Mouse (Mus musculus): ENCODE data around the gene Coq3. TPM values are rescaled to one million over a fixed set of nuclear protein-coding genes. Genes with fewer than 3 reads are reported as not detected.

Gene Coq3
- polyA plus RNA-seq, 1 experiment from 2014 or later, result 7.3 TPM

- DNase-seq (ENCODE audit: low read depth, low spot score), result no peak
- ChIA-PET POLR2A (interaction anchor here (0.6 kb wide), 1 partner anchor 19 kb away, joined by 3 read pairs; no protein-coding TSS in a partner anchor), CTCF (interaction anchor here (1.3 to 4.6 kb wide), 3 partner anchors 19 to 26 kb away, joined by 3 to 21 read pairs (median 4); no protein-coding TSS in a partner anchor)
- no peaks in the 10 kb centered on the region for H3K27me3 ChIP-seq
- no peak for TF ChIP-seq CTCF (IDR thresholded peaks at IDR 0.05)
- peak; percentile 52 for ATAC-seq
- in situ Hi-C loops (cut with MboI; ENCODE audit: low pct_unique_long_range_greater_than_20kb), result loop anchor here (5.0 kb wide), 1 partner anchor 50 kb away; no protein-coding TSS in a partner anchor
These were observed 52.5 kb downstream of the Coq3 start for GRCm38 (mm10) chr4:21931772-21932630.

GRCm38 (mm10) chr4:21935378-21935777 lies 55.9 kb downstream of the Coq3 start:
- in situ Hi-C loops (cut with MboI; ENCODE audit: low pct_unique_long_range_greater_than_20kb), result no loop called here
- no peak for DNase-seq (ENCODE audit: low read depth, low spot score)
- TF ChIP-seq CTCF (IDR thresholded peaks at IDR 0.05), result no peak
- ChIA-PET POLR2A (no interaction called here), CTCF (no interaction called here)
- no peaks in the 10 kb centered on the region for H3K27me3 ChIP-seq
- no peak for ATAC-seq

GRCm38 (mm10) chr4:21936424-21936823 lies 57.0 kb downstream of the Coq3 start:
- CTCF ChIA-PET, result no interaction called here
- DNase-seq (ENCODE audit: low read depth, low spot score) (no peak), ATAC-seq (no peak)
- POLR2A ChIA-PET, result no interaction called here
- in situ Hi-C loops (cut with MboI; ENCODE audit: low pct_unique_long_range_greater_than_20kb), result no loop called here
- no peaks in the 10 kb centered on the region for H3K27me3 ChIP-seq
- no peak for TF ChIP-seq CTCF (IDR thresholded peaks at IDR 0.05)

- ATAC-seq (no peak), DNase-seq (ENCODE audit: low read depth, low spot score) (no peak)
- ChIA-PET POLR2A (no interaction called here), CTCF (no interaction called here)
- no peaks in the 10 kb centered on the region for H3K27me3 ChIP-seq
- in situ Hi-C loops (cut with MboI; ENCODE audit: low pct_unique_long_range_greater_than_20kb), result no loop called here
- no peak for TF ChIP-seq CTCF (IDR thresholded peaks at IDR 0.05)
These were observed 58.4 kb downstream of the Coq3 start for GRCm38 (mm10) chr4:21937890-21938289.

GRCm38 (mm10) chr4:21944672-21945071 lies 65.2 kb downstream of the Coq3 start:
- ChIA-PET CTCF (no interaction called here), POLR2A (no interaction called here)
- ATAC-seq (no peak), DNase-seq (ENCODE audit: low read depth, low spot score) (no peak)
- H3K27me3 ChIP-seq, result no peaks in the 10 kb centered on the region
- TF ChIP-seq CTCF (IDR thresholded peaks at IDR 0.05), result no peak
- in situ Hi-C loops (cut with MboI; ENCODE audit: low pct_unique_long_range_greater_than_20kb), result loop anchor here (5.0 kb wide), 1 partner anchor 97 kb away; the partner anchor contains the start of gene Pnisr

GRCm38 (mm10) chr4:21951444-21951843 lies 72.0 kb downstream of the Coq3 start:
- ChIA-PET CTCF (interaction anchor here (0.7 to 3.1 kb wide), 13 partner anchors 9 to 151 kb away, joined by 3 to 21 read pairs (median 5); partner anchors contain the start of gene Faxc), POLR2A (interaction anchor here (0.9 to 1.1 kb wide), 2 partner anchors 9 to 20 kb away, joined by 3 read pairs; no protein-coding TSS in a partner anchor)
- H3K27me3 ChIP-seq, result no peaks in the 10 kb centered on the region
- DNase-seq (ENCODE audit: low read depth, low spot score) (no peak), ATAC-seq (no peak)
- peak; percentile 52 for TF ChIP-seq CTCF (IDR thresholded peaks at IDR 0.05)
- in situ Hi-C loops (cut with MboI; ENCODE audit: low pct_unique_long_range_greater_than_20kb), result no loop called here

- in situ Hi-C loops (cut with MboI; ENCODE audit: low pct_unique_long_range_greater_than_20kb), result no loop called here
- CTCF ChIA-PET, result interaction anchor here (0.7 to 3.1 kb wide), 7 partner anchors 9 to 115 kb away, joined by 4 to 21 read pairs (median 6); partner anchors contain the start of gene Faxc
- no peak for ATAC-seq
- POLR2A ChIA-PET, result no interaction called here
- DNase-seq (ENCODE audit: low read depth, low spot score), result no peak
- TF ChIP-seq CTCF (IDR thresholded peaks at IDR 0.05), result no peak
- no peaks in the 10 kb centered on the region for H3K27me3 ChIP-seq
These were observed 72.8 kb downstream of the Coq3 start for GRCm38 (mm10) chr4:21952255-21952654.

GRCm38 (mm10) chr4:21957570-21958321 lies 78.3 kb downstream of the Coq3 start:
- TF ChIP-seq CTCF (IDR thresholded peaks at IDR 0.05), result peak; percentile 82
- peak; percentile 86 for ATAC-seq
- CTCF ChIA-PET, result interaction anchor here (0.8 to 1.8 kb wide), 7 partner anchors 10 to 34 kb away, joined by 3 to 6 read pairs (median 4); no protein-coding TSS in a partner anchor
- no peak for DNase-seq (ENCODE audit: low read depth, low spot score)
- in situ Hi-C loops (cut with MboI; ENCODE audit: low pct_unique_long_range_greater_than_20kb), result no loop called here
- H3K27me3 ChIP-seq, result no peaks in the 10 kb centered on the region
- POLR2A ChIA-PET, result no interaction called here

Other genes with a start within 250 kb of the Coq3 start
- not detected for gene Prdm13, start 193.7 kb upstream of the Coq3 start, polyA plus RNA-seq (2021)
- 15.8 TPM for gene Ccnc, start 152.0 kb upstream of the Coq3 start, polyA plus RNA-seq (2021)
- gene Usp45, start 112.5 kb upstream of the Coq3 start, polyA plus RNA-seq (2021), result 24.4 TPM
- 12.5 TPM for gene Tstd3, start 112.5 kb upstream of the Coq3 start, polyA plus RNA-seq (2021)
- 48.3 TPM for gene Pnisr, start 32.1 kb upstream of the Coq3 start, polyA plus RNA-seq (2021)
- gene Faxc, start 51.7 kb downstream of the Coq3 start, polyA plus RNA-seq (2021), result 10.8 TPM